Mouse (Mus musculus) T-helper 1 cell (primary cell): Measurements from ENCODE around the gene Spred1.
"Not testable (repeated sequence)": the region's sequence is repeated elsewhere in the genome, so short reads cannot be mapped to it uniquely, and the experiment has no call there.

Experiments used
- in situ Hi-C: fragments of 300-600 bp; cut with MboI, MseI; formaldehyde crosslinking; loops from one replicate; pipeline ENCODE4 v1.15.1; 2025; ENCODE audit warnings: high pct_unique_total_duplicates

Gene Spred1

DNA sequence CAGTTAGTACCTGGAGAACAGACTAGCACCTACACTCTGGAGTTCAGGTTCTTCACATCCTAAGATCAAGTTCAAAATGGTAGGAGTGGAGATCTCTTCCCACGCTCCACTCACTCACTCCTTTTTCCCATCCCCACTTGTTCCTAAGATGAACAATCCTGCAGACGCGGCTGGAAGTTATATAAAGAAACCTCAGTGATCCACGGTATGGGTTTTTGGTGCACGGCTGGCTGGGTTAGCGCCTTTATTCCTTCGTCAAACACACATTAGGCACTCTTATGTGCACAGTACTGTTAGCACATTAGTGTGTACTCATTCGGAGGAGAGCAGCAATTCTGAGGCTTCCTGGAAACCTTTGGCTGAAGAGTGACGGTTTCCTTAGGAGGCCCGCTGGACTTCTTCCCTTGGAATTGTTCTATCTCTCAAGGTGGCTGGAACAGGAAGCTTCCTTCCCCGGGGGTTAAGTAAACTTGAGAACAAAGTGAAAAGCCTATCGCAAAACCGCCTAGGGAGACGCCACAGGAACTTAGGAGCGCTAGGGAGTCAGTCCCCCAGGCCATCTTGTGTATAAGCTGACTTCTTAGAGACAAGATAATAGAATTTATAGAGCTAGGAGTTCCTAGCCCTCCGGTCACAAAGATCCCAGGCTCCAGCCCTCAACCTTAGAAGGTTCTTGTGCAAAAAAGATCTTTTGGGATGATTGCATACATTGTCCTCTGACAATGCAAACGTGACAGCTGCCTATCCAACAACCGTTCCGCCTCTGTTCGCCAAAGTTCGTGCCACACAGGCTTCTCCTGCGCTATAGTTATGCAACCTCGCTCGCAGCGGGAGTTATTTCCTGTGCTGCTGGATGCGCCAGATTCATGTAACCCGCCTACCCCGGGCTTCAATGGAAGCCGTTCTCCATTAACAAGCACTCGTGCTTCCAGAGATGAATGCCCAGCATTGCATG, 1.6 kb upstream of the Spred1 start:
- in situ Hi-C loops = loop anchor here (10.0 kb wide), 1 partner anchor 195 kb away; no protein-coding TSS in a partner anchor

DNA sequence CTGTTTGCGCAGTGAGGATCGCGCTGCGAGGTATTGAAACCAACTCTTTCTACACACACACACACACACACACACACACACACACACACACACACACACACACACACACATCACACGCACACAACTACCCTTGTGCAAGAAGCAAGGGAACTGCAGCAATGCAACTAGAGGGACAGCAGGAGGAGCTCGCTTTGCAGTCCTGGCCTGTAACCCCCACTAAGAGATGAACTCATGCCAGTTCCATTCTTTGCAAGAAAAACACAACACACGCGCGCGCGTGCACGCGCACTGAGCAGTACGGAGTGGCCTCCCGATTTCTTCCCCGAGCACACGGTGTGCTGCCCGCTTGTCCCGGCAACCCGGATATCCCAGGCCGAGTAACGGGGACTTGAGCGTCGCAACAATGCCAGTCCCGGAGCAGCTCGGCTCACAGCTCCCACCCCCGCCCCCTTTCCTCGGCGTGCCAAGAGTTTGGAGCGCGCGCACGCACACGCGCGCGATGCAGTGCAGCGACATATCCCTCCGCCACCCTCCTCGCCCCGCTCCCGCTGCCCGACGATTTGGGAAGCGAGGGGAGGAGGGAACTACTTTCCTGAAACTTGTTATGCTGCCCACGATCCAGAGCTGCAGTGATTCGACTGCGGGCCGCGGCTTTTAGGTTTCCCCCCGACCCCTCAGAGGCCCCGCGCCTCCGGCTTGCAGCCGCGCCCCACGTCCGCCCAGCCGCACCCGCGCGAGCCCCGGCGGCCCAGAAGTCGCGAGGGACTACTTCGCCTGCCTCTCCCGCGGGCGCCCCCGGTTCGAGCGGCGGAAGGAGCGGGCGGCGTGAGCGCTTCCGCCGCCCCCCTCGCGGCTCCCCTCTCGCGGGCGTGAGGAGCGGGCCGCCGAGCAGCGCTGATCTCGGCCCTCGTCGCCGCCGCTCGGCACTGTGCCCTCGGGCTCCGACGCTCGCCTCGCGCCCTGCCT, 645 bp upstream of the Spred1 start:
- in situ Hi-C loops = loop anchor here (10.0 kb wide), 1 partner anchor 194 kb away; no protein-coding TSS in a partner anchor

DNA sequence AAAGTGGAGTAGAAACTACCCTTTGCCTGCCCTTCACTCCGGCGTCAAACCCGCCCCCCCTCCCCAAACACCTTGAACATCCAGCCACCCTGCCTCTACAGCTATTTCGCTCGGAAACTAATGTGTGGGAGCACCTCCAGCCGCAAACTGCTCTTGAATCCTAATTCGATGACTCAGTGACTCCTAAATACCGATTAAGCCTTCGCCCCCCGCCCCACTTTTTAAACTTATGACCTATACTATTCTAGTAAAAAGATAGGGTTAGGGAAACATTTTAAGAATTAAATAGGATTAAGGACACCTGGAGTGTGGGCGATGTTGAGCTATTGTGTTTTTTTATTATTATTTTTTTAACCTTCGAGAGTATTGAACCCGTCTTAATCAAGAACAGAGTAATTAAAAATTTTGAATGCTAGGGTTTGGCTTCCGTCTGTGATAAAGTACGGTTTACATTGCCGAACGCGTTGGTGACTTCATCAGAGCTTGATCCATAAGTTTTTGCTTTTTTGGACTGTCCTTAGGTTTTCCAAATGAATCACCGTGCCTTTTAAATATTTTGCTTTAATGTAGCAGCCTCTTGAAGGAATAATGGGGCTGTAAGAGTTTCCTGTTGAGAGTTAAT, 921 bp downstream of the Spred1 start:
- in situ Hi-C loops = loop anchor here (10.0 kb wide), 1 partner anchor 193 kb away; no protein-coding TSS in a partner anchor

DNA sequence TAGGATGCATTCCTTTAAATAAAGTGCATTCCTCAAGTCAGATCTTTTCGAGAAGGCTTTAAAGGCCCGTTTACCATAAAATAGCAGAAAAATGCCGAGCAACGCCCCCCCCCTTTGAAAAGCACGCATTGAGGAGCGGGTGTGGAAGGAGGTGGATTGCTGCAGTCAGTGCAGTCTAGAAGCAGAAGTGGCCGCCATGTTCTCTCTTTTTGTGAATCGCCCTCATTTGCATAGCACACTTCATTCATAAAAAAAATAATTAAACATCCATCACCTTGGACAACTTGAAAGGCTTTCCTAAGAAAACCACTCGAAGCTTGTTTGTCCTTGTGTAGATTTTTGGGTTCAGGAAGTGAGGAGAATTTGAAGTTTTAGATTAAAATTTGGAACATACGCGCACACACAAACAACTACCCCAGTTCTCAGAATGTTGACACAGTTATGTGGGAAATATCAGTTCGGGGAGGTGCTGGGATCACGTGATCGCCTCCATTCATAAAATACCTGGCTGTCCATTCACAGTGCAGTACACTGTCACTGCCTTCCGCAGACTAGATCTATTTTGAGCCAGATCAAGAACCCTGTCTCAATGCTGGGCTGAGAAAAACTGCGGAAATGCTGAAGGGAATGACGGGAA, 1.6 kb downstream of the Spred1 start:
- in situ Hi-C loops = loop anchor here (10.0 kb wide), 1 partner anchor 192 kb away; no protein-coding TSS in a partner anchor

DNA sequence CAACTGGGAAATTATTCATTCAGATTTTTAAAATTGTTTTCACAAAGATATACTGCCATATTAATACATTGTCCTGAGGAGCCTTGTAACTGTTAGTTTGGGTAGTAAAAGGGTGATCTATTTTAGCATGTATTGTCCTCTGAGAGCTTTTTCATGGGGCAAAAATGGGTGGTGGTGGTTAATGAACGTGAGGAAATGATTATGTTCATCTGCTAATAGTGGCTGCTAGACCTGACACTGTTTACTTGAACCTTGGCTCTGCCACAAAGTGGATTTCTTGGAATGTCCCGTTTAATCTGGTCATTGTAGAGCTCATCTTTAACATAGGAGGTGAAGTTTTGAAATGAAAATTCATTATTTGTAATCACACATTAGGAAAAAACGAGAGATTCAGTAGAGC, 2.5 kb downstream of the Spred1 start:
- in situ Hi-C loops = loop anchor here (10.0 kb wide), 1 partner anchor 191 kb away; no protein-coding TSS in a partner anchor

DNA sequence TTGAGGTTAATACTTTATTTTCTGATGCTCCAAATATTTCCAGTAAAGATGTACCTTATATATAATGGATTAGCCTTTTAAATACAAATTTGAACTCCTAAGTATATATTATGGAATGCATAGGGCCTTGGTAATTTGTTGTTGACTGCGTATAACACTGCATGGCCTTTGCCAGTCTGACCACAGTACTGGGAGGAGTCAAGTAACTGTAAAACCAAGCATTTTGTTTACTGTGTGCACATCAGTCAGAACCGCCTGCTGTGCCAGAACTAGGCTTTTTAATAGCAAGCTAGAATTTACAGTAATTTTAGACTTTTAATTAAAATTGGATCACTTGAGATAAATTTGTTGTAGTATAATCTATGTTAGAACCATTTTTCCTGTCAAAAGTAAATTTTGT, 3.7 kb downstream of the Spred1 start:
- in situ Hi-C loops = loop anchor here (5.0 to 10.0 kb wide), 2 partner anchors 52 to 190 kb away; no protein-coding TSS in a partner anchor

DNA sequence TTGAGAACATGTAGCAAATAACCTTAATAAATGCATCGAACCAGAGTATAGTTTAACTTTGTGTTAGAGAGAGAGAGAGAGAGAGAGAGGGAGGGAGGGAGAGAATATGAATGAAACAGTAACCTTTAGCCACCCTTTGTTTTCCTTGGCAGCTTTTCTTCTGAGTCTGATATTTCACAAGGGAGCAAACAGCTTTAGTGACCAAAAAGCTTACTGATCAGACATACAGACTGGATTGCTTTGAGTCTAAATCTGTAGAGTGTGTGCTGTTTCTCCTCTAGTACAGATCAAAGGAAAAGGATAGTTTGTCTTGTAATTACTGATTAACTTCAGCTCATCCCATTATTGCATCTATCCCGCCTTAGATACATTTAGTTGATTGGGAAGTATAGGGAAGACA, 8.0 kb downstream of the Spred1 start:
- in situ Hi-C loops = loop anchor here (5.0 to 10.0 kb wide), 2 partner anchors 48 to 186 kb away; no protein-coding TSS in a partner anchor

DNA sequence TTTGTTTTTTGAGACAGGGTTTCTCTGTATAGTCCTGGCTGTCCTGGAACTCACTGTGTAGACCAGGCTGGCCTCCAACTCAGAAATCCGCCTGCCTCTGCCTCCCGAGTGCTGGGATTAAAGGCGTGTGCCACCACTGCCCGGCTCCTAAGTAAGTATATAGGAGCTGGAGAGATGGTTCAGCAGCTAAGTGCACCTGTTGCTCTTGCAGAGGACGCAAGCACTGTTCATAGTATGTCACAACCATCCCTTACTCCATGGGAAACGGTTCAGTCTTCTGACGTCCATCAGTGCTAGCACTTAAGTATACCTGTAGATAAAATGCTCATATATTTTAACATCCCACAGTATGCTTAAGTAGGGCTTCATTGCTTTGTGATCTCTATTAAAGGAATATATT, 9.9 kb downstream of the Spred1 start:
- in situ Hi-C loops = not testable (repeated sequence)

DNA sequence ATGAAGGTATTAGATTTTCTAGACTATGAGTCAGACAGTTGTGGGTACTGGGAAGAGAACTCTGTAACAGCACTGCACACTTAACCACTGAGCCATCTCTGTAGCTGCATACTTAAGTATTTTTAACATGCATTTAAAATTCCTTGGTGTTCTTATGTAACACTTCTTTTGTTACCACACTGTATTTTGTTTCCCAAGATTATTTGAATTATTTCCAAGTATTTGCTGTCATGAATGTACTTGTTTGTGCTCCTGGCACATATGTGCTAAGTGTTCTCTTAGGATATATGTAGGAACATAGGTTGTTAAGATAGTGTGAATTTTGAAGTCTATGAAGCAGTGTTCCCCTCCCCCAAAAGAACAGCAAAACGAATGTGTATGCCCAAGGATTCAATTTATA, 10.7 kb downstream of the Spred1 start:
- in situ Hi-C loops = no loop called here

DNA sequence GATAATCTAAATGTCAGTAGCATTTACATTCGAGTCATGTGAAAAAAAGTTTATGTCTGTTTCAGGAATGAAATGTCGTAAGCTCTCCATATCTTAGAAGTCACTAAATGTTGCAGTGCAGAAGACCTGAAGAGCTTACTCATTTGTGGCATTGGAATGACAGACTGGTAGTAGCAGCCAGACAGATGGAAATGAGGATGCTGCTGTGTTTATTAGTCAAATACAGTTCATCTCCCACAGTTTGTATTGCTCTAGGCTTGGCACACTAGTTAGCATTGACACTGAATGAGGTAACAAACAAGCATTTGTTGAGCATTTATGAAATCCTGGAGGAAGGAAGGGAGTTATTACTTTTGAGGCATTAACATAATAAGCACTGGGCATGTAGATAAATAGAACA, 12.4 kb downstream of the Spred1 start:
- in situ Hi-C loops = no loop called here

DNA sequence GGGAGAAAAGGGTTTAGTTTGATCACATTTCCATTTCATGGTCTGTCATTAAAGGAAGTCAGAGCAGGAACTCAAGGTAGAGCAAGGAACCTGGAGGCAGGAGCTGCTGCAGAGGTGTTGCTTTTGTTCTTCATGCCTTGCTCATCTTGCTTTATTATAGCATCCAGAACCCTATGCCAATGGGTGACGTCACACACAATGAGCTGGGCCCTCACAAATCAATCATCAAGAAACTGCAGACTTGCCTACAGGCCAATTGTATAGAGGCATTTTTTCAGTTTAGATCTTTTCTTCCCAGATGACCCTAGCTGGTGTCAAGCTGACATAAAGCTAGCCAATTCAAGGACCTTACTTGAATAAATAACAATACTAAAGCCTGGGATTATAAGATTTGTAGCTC, 16.6 kb downstream of the Spred1 start:
- in situ Hi-C loops = no loop called here

DNA sequence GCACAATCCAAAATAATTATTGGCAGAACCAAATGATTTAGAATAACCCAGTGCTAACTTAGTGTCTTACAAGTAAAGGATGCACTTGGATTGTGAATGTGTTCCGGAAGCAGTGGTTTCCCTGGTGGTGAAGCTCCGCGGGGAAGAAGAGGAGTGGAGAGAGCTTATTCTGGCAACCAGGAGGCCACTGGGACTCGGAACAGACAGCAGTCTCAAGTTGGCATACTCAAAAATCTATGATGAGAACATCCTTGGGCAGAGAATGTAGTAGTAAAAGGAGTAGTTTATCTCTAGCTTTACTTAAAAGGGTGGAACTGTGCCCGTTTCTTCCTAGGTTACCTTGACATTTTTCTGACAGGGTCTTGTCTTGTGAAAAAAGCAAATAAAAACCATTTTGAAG, 17.8 kb downstream of the Spred1 start:
- in situ Hi-C loops = no loop called here

DNA sequence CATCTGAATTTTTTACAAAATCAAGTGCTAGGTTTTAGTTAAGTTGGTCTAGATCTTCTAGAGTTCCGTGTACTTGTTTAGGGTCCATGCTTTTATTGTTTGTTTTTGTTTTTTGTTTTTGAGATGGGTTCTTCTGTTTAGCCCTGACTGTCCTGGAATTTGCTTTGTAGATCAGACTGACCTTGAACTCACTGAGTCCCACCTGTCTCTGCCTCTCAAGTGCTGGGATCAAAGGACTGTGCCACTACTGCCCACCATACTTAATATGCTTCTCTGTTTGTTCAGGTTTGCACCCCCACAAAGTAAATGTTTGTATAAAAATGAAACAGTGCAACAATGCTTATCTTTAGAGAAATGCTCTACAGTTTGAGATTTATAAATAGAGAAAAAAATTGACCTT, 18.8 kb downstream of the Spred1 start:
- in situ Hi-C loops = no loop called here

DNA sequence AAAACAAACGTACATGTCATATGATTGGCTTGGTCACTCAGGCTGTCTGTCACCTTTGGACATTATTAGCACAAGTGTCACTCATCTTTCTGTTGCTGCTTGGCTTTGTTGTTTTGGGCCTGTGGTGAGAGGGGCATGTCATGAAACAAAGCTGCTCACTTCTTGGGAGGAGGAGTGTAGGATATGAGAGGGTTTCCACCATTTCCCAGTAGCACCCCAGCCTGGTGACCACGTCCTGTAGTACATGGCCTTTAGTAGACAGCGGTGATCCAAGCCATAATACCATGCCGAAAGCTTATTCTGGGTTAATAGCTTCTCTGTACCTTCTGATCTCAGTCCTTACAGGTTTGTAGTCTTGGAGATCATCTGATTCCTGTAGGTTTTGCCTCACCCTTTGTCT, 21.9 kb downstream of the Spred1 start:
- in situ Hi-C loops = no loop called here

DNA sequence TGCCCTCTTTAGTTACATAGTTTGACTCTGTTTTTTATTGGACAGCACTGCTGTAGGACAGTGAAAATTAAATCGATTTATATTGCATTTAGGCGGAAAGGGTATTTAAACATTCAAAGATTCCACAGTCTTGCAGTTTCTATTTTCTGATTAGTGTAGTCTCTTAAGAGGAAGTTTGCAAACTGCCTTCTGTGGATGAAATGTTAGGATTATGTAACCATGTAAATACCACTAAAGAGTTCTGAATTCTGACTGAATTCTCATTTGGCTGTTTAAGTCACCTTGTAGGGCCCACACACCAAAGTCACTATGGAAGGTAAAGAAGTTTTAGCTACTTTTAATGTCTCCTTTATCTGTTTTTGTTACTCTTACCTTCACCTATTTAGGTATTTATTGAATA, 24.9 kb downstream of the Spred1 start:
- in situ Hi-C loops = no loop called here

DNA sequence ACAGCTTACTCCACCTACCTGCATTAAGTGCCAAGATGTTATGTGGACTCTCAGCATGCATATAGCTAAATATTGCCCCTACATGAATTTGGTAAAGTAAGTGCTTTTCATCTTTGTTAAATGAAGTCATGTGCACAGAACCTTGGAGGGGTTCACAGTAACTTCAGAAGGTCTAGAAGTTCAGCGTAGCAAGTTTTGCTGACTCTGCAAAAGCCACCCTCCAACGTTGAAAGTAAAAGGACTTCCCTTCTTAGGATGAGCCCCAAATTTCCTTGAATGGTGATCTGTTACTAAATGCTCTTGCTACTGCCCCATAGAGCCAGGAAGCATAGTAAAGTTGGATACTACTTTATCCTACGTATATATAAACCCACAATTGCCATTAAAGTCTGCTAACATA, 25.4 kb downstream of the Spred1 start:
- in situ Hi-C loops = no loop called here

DNA sequence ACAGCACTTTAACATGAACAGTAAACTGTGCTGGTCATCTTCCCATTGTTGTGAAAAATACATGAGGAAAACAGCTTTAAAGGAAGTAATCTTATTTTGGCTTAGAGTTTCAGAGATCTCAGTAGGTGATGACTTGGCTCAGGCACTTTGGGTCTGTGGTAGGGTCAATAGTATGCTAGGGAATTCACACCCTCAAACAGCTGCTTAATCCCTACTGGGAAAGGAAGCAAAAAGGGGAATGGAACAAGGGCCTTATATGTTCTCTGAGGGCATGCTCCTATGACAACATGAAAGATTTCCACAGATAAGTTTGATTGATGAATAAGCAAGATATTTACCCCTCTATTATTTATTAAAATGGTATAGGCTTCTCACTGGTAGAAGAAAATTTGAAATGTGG, 31.0 kb downstream of the Spred1 start:
- in situ Hi-C loops = no loop called here

DNA sequence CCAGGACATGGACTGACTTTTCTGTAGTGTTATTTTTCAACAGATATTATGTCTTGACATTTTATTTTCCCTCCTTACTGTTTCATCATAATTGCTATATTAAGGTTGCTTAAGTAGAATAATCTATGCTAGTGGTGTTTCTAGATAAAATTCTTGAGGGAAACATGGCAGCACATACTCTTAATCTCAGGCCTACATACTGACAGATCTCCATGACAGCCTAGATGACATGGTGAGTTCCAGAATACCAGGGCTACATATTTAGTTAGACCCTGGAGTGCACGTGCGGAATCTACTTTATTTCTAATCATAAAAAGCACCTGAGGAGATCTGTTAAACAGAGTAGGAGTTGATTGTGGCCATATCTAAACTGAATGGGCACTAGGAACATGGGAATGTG, 47.2 kb downstream of the Spred1 start:
- in situ Hi-C loops = no loop called here

DNA sequence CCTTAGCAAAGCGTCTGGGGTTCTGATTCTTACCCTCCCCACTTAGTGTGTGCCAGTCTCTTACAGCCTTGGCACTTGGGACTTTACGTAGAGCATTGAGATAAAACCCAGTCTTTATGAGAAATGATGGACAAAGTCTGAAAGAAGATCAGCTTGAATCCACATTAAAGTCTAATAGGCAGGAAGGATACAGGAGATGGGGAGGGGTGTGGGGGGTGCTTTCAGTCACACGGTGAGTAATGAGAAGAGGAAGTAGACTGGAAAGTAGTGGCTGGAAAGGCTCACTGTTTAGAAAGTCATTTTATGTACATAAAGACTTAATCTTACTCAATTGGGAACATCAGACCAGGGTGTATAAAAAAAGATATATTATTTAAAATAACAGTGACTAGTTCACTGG, 47.9 kb downstream of the Spred1 start:
- in situ Hi-C loops = no loop called here

DNA sequence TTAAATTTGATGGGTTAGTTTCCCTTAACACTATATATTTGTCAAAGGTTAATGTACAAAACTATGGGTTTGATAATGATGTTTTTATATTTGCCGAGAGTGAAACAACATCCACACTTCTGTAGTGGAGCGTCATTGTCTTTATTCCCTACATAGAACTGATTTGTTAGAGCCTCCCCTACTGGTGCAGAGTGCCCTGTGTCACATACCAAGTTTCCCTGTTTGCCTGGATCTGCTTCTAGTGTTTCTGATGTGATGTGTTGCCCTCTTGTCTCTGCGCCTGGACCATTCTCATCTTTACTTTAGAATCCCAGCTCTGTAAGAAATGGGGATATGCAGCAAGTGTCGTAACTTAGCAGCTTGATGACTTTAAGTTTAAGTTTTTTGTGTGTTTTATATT, 51.8 kb downstream of the Spred1 start:
- in situ Hi-C loops = no loop called here

DNA sequence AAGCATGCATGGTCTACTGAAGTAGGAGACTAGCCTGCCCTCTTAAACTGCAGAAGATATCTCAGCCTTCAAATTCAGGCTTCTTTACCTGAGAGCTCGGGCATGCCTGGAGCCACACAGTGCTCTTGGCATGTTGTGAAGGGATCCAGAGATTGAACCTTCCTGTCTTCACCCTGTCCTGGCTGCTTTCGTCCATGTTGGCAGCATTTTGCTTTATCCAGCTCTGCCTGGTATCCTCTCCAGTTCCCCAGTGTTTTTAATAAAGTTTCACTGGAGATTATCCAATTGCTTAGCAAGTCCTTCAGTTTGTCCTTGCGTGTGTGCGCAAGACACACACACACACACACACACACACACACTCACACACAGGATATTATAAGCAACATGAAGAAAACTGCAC, 54.9 kb downstream of the Spred1 start:
- in situ Hi-C loops = loop anchor here (5.0 to 25.0 kb wide), 2 partner anchors 49 to 289 kb away; partner anchors contain the start of gene Tmco5
